Mouse (Mus musculus): Measurements from ENCODE around the gene Plau. TPM values are rescaled to one million over a fixed set of nuclear protein-coding genes. Genes with fewer than 3 reads are reported as not detected.
A peak's percentile ranks its signal among the peaks of the same experiment; 100 is the strongest.

Plau gene
- 1.2 and 1.4 TPM in 2 replicates for total RNA-seq (2014; rRNA removed)
- polyA plus RNA-seq (2015; fragmentation: Nextera tagmentation; extraction: Ambion mirVana): 0.26 and 0.39 TPM in 2 replicates

DNA sequence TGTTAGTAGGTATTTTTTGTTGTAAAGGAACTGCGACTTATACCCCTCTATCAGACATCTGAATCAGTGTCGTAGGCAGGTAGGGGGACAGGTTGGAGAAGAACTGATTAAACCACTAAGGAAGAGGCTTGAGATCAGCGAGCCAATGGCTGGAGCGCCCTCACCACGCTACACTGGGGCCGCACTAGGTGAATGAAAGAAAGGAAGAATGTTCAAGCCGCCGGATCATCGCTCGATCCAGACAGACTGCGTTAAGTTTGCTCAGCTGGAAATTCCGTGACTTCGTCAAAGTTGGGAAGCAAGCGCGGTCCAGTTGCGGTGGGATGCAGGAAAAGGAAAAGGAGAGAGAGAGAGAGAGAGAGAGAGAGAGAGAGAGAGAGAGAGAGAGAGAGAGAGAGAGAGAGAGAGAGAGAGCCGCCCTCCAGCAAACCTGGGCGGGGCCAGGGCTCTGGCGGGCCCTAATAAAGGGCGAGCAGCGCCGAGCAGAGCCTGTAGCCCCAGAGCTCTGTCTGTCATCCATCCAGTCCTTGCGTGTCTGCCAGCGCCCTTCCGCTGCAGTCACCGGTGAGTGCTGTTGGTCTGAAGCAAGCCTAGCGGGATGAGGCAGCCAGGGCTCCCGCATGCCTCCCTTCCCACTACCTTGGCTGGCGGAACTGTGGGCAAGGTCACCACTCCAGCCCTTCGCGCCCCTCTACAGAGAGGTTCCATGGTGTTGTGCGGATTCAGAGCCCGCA, at the start of gene Plau:
Gene Plau (plus strand): TSS at position 490 of the 734 bp plus-strand sequence.
- Histone ChIP-seq H3K9me3 (ENCODE audit: low read length) (no peaks in the 10 kb centered on the region), H3K4me2 (ENCODE audit: low read depth, low read length) (peak within 1 kb of the TSS; percentile 97), H3K27ac (no peak within 1 kb of the TSS), H3K9ac (replicated peaks; ENCODE audit: low read length) (peak within 1 kb of the TSS; percentile 33), H3K4me1 (ENCODE audit: insufficient read depth, low read length) (no peaks in the 10 kb centered on the region), H3K27me3 (ENCODE audit: insufficient read depth, low read length) (no peaks in the 10 kb centered on the region), H3K4me3 (ENCODE audit: low read length) (peak within 1 kb of the TSS; percentile 47), H3K36me3 (ENCODE audit: insufficient read depth, low read length) (no peaks in the 10 kb centered on the region)
- ATAC-seq: peak; percentile 88
- DNase-seq (ENCODE audit: low spot score): peak; percentile 67
- no peak for TF ChIP-seq CTCF (IDR thresholded peaks at IDR 0.05; ENCODE audit: low read depth)
- WGBS: under 1% methylated on average over 33 of the region's 33 CpGs

DNA sequence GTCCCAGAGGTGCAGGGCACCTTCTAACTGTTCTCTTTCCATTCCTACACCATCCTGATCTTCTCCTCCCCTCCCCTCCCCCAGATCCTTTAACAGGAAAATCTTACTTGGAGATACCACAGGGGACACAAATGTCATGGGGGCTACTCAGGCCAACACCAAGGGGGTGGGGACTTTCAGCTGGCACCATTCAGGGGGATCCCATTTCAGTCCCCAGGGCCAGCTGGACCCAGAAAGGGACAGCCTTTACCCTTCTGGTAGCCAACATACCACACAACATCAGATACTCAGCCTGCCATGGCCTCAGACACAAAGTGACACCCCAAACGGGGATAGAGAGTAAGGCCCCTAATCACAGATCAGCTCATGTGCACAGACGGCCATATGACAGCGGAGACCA, 48.3 kb upstream of the Plau start:
- Histone ChIP-seq H3K4me2 (ENCODE audit: low read depth, low read length) (no peak overlapping the region), H3K4me1 (ENCODE audit: insufficient read depth, low read length) (peaks cover 14% of the 10 kb centered on the region), H3K27me3 (ENCODE audit: insufficient read depth, low read length) (no peaks in the 10 kb centered on the region), H3K27ac (no peak overlapping the region), H3K9ac (replicated peaks; ENCODE audit: low read length) (no peak overlapping the region), H3K9me3 (ENCODE audit: low read length) (no peaks in the 10 kb centered on the region), H3K36me3 (ENCODE audit: insufficient read depth, low read length) (peaks cover 32% of the 10 kb centered on the region; the same call in 1 of the 2 replicates), H3K4me3 (ENCODE audit: low read length) (no peak overlapping the region)
- no peak for TF ChIP-seq CTCF (IDR thresholded peaks at IDR 0.05; ENCODE audit: low read depth)
- WGBS: 79% methylated on average over 3 of the region's 3 CpGs
- no peak for ATAC-seq
- DNase-seq (ENCODE audit: low spot score): no peak

DNA sequence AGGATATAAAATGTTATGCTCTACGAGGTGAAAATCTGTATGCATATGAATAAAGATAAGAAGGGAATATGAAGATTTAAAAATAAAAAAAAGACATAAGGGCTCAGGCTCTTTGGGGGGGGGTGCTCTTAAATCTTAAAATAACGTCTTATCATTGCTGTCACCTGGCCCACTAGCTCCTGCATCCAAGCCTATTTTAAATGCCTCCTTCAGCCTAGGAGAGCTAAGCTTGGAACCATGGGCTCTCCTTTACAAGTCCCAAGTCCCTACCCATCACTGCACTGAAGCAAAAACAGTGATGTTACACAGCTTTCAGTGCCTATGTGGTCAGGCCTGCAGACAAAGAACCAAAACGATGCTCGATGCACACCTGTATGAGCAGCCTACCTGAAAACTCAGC, 46.9 kb upstream of the Plau start:
- DNase-seq (ENCODE audit: low spot score) (no peak), ATAC-seq (no peak)
- no peak overlapping the region for H3K9ac ChIP-seq (replicated peaks; ENCODE audit: low read length)
- H3K27ac ChIP-seq: no peak overlapping the region
- H3K9me3 ChIP-seq (ENCODE audit: low read length): no peaks in the 10 kb centered on the region
- H3K4me2 ChIP-seq (ENCODE audit: low read depth, low read length): no peak overlapping the region
- peaks cover 30% of the 10 kb centered on the region; the same call in 1 of the 2 replicates for H3K36me3 ChIP-seq (ENCODE audit: insufficient read depth, low read length)
- H3K27me3 ChIP-seq (ENCODE audit: insufficient read depth, low read length): no peaks in the 10 kb centered on the region
- H3K4me3 ChIP-seq (ENCODE audit: low read length): no peak overlapping the region
- no peak for TF ChIP-seq CTCF (IDR thresholded peaks at IDR 0.05; ENCODE audit: low read depth)
- H3K4me1 ChIP-seq (ENCODE audit: insufficient read depth, low read length): peaks cover 14% of the 10 kb centered on the region
- 90% methylated on average over 4 of the region's 4 CpGs for WGBS

DNA sequence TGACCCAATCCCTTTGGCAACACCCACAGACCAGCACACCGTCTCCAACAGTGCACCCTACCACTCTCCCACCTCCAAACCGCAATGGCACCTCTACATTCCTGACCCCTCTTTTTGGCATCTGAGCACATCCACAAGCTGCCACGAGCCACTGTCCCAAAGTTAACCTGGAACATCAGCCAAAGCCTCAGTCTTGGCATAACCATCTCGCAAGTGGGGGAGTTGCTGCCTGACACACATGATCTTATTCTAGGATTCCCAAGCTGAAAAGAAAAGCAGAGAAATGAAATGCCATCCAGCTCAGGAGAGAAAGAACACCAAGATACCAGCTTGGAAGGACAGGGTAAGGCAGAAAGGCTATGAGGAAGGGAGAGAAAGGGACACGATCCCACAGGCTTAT, 46.0 kb upstream of the Plau start:
- H3K36me3 ChIP-seq (ENCODE audit: insufficient read depth, low read length): peaks cover 30% of the 10 kb centered on the region; the same call in 1 of the 2 replicates
- no peak for ATAC-seq
- no peak overlapping the region for H3K4me3 ChIP-seq (ENCODE audit: low read length)
- peaks cover 14% of the 10 kb centered on the region for H3K4me1 ChIP-seq (ENCODE audit: insufficient read depth, low read length)
- H3K4me2 ChIP-seq (ENCODE audit: low read depth, low read length): 0 out of 2 replicates have a peak overlapping the region, but pooled peaks have one; percentile 18
- no peak overlapping the region for H3K9ac ChIP-seq (replicated peaks; ENCODE audit: low read length)
- H3K27me3 ChIP-seq (ENCODE audit: insufficient read depth, low read length): no peaks in the 10 kb centered on the region
- DNase-seq (ENCODE audit: low spot score): no peak
- WGBS: 93% methylated on average over 5 of the region's 5 CpGs
- no peaks in the 10 kb centered on the region for H3K9me3 ChIP-seq (ENCODE audit: low read length)
- no peak for TF ChIP-seq CTCF (IDR thresholded peaks at IDR 0.05; ENCODE audit: low read depth)
- no peak overlapping the region for H3K27ac ChIP-seq

- ATAC-seq (no peak), DNase-seq (ENCODE audit: low spot score) (no peak)
- H3K36me3 ChIP-seq (ENCODE audit: insufficient read depth, low read length): peaks cover 26% of the 10 kb centered on the region; the same call in 1 of the 2 replicates
- no peak overlapping the region for H3K4me3 ChIP-seq (ENCODE audit: low read length)
- H3K4me1 ChIP-seq (ENCODE audit: insufficient read depth, low read length): peaks cover 14% of the 10 kb centered on the region
- H3K9me3 ChIP-seq (ENCODE audit: low read length): no peaks in the 10 kb centered on the region
- 88% methylated on average over 6 of the region's 6 CpGs for WGBS
- no peak for TF ChIP-seq CTCF (IDR thresholded peaks at IDR 0.05; ENCODE audit: low read depth)
- no peak overlapping the region for H3K9ac ChIP-seq (replicated peaks; ENCODE audit: low read length)
- no peak overlapping the region for H3K27ac ChIP-seq
- H3K27me3 ChIP-seq (ENCODE audit: insufficient read depth, low read length): no peaks in the 10 kb centered on the region
- 0 out of 2 replicates have a peak overlapping the region, but pooled peaks have one; percentile 70 for H3K4me2 ChIP-seq (ENCODE audit: low read depth, low read length)
These were observed 45.5 kb upstream of the Plau start for GRCm38 (mm10) chr14:20790996-20791395.

DNA sequence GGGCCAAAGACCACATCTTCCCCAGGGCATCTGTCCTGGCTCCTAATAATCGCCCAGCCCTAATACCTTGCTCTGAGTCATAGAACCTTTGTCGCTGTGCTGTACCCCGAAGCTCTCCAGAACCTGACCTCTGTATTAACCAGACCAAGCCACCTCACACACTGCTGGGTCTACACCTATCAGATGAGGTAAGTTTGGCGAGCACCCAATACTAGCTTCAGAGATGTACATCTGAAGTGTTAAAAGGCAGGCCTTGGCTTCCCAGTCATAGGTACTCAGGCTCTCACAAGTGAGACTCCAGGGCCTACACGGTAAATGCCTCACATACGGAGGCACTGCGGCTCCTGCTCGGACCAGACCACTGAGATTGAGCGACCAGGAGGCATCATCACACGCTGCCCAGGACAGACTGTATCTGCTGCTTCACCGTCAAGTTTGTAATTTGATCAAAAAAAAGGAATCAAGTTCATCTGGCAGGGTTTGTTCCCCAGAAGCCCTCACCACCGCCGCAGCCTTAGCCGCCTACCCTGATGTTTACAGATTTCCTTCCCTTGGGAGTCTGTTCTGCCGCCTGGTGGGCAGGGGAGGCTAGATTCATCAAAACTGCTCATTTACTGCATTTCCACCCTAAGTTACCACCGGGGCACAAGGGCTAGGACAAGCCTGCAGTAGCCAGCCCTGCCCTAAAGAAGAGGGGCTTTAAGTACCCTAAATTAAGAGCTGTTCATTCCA, 44.8 kb upstream of the Plau start:
- Histone ChIP-seq H3K27ac (peak overlapping the region; percentile 83; the same call in 1 of the 2 replicates), H3K4me3 (ENCODE audit: low read length) (peak overlapping the region; percentile 85; the same call in 1 of the 2 replicates), H3K27me3 (ENCODE audit: insufficient read depth, low read length) (no peaks in the 10 kb centered on the region), H3K9me3 (ENCODE audit: low read length) (no peaks in the 10 kb centered on the region), H3K9ac (replicated peaks; ENCODE audit: low read length) (0 out of 2 replicates have a peak overlapping the region, but pooled peaks have one; percentile 90), H3K36me3 (ENCODE audit: insufficient read depth, low read length) (peaks cover 26% of the 10 kb centered on the region; the same call in 1 of the 2 replicates), H3K4me2 (ENCODE audit: low read depth, low read length) (peak overlapping the region; percentile 70), H3K4me1 (ENCODE audit: insufficient read depth, low read length) (peaks cover 11% of the 10 kb centered on the region)
- ATAC-seq (no peak), DNase-seq (ENCODE audit: low spot score) (peak; percentile 44)
- WGBS: 75% methylated on average over 16 of the region's 16 CpGs
- TF ChIP-seq CTCF (IDR thresholded peaks at IDR 0.05; ENCODE audit: low read depth): peak; percentile 52; the same call in 1 of the 2 replicates
